Mouse (Mus musculus): Measurements from ENCODE around the gene Plxnc1. TPM values are rescaled to one million over a fixed set of nuclear protein-coding genes. Genes with fewer than 3 reads are reported as not detected.

Gene Plxnc1
- total and polyA plus RNA-seq, 3 experiments = 27.6 to 34.4 (median 33.0) TPM

DNA sequence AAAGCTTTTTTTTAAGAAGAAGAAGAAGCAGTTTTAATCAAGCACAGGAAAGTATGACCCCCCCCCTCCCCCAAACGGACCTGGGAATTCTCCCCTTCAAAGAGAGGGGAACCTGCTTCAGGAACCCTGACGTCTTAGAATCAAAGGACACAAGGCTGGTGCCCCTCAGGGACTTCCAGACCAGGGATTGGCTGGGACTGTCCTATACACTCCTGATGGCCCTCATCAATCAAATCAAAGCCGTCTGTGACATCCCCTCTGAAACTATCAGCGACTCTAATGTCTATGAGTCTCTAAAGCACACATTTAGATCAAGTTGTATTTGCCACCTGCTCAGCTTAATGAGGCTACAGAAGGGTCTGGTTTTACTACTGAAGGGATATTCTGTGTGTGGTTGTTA is 94.1 kb downstream of the Plxnc1 start:
- Histone ChIP-seq H3K4me1 (ENCODE audit: control insufficient read depth in 1 of 2, insufficient read depth in 2 of 2) (peaks cover 31 to 55% of the 10 kb centered on the region in 2 experiments), H3K36me3 (replicated peaks in 1 of 2; ENCODE audit: control insufficient read depth in 1 of 2, insufficient read depth in 1 of 2, low read length in 1 of 2) (peaks cover 30 to 45% of the 10 kb centered on the region in 2 experiments)

DNA sequence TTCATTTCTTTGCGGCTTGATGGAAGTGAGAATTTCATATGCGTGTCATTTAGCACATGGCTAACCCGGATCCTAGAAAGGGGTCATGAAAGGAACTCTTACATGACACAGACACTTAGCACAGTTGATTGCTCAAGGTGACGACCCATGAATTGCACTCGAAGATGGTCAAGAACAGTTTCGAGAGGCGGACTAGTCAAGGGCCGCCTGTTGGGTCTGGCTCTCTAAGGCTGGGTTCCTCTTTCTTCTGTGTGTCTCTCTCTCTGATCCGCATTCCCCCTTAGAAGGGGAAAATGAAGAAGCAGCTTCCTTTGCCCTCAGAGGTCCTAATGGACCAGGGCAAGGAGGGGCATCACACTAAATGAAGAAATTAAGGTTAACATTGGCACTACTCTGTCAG is 94.7 kb downstream of the Plxnc1 start:
- no peaks in the 10 kb centered on the region for H3K27me3 ChIP-seq (replicated peaks)
- DNase-seq (ENCODE audit: extremely low read depth) = no peak
- TF ChIP-seq ETS1 (conservative IDR thresholded peaks at IDR 0.05; ENCODE audit: low read depth, low read length) (no peak), ZMIZ1 (IDR thresholded peaks at IDR 0.05; ENCODE audit: low read depth, low read length) (no peak), NRF1 (IDR thresholded peaks at IDR 0.05; ENCODE audit: low read depth, low read length) (no peak), ZC3H11A (IDR thresholded peaks at IDR 0.05; ENCODE audit: low read depth, low read length) (no peak), MXI1 (IDR thresholded peaks at IDR 0.05; ENCODE audit: low read depth, low read length) (0 out of 2 replicates have a peak, but pooled peaks have one; percentile 66), CHD1 (IDR thresholded peaks at IDR 0.05; ENCODE audit: low read depth, low read length) (no peak), RCOR1 (conservative IDR thresholded peaks at IDR 0.05; ENCODE audit: low read depth, low read length) (no peak), USF1 (IDR thresholded peaks at IDR 0.05; ENCODE audit: low read depth, low read length) (no peak), ZNF384 (IDR thresholded peaks at IDR 0.05; ENCODE audit: low read depth, low read length) (no peak), MAX (IDR thresholded peaks at IDR 0.05; ENCODE audit: low read length) (peak; percentile 4; the same call in 1 of the 2 replicates), E2F4 (IDR thresholded peaks at IDR 0.05; ENCODE audit: insufficient replicate concordance, low read depth, low read length) (no peak), GABPA (IDR thresholded peaks at IDR 0.05; ENCODE audit: insufficient replicate concordance, low read depth, low read length) (no peak), PAX5 (IDR thresholded peaks at IDR 0.05; ENCODE audit: low read length) (no peak), HCFC1 (IDR thresholded peaks at IDR 0.05; ENCODE audit: low read depth, low read length) (no peak)
- dilution Hi-C loops (cut with MboI; ENCODE audit: extremely low pct_ligation_motif_present, extremely low pct_unique_long_range_greater_than_20kb, low sequenced_read_pairs) (no loop called here), in situ Hi-C loops (cut with MboI; ENCODE audit: low pct_ligation_motif_present, low pct_unique_long_range_greater_than_20kb, low sequenced_read_pairs) (loop anchor here (5.0 kb wide), 1 partner anchor 72 kb away; no protein-coding TSS in a partner anchor)
- H3K27ac ChIP-seq (ENCODE audit: insufficient read depth, low read depth) = peak overlapping the region; percentile 96
- peak overlapping the region; percentile 49 for H3K9ac ChIP-seq (ENCODE audit: insufficient read depth, low read depth)
- peak overlapping the region in 1 of 3 experiments; percentile 26 for H3K4me3 ChIP-seq (replicated peaks in 1 of 3; ENCODE audit: low read depth in 2 of 3, low read length in 2 of 3, poor library complexity in 1 of 3)
- peaks cover 30 to 42% of the 10 kb centered on the region in 2 experiments for H3K36me3 ChIP-seq (replicated peaks in 1 of 2; ENCODE audit: control insufficient read depth in 1 of 2, insufficient read depth in 1 of 2, low read length in 1 of 2)
- H3K79me2 ChIP-seq (replicated peaks; ENCODE audit: control insufficient read depth, extremely low read depth, insufficient read depth, poor library complexity, severe bottlenecking) = no peaks in the 10 kb centered on the region; the same call in none of the 2 replicates
- peaks cover 35 to 61% of the 10 kb centered on the region in 2 experiments for H3K4me1 ChIP-seq (ENCODE audit: control insufficient read depth in 1 of 2, insufficient read depth in 2 of 2)
- H3K4me2 ChIP-seq (ENCODE audit: insufficient read depth, low read depth, poor library complexity, severe bottlenecking) = peak overlapping the region; percentile 77
- no peaks in the 10 kb centered on the region for H3K9me3 ChIP-seq (replicated peaks; ENCODE audit: low read length)

More for the DNA sequence above, 94.1 kb downstream of the Plxnc1 start:
- Histone ChIP-seq H3K4me2 (ENCODE audit: insufficient read depth, low read depth, poor library complexity, severe bottlenecking) (no peak overlapping the region), H3K9ac (ENCODE audit: insufficient read depth, low read depth) (no peak overlapping the region; the same call in 1 of the 2 replicates), H3K79me2 (replicated peaks; ENCODE audit: control insufficient read depth, extremely low read depth, insufficient read depth, poor library complexity, severe bottlenecking) (no peaks in the 10 kb centered on the region; the same call in none of the 2 replicates), H3K27ac (ENCODE audit: insufficient read depth, low read depth) (peak overlapping the region; percentile 6; the same call in 1 of the 2 replicates), H3K9me3 (replicated peaks; ENCODE audit: low read length) (no peaks in the 10 kb centered on the region), H3K4me3 (replicated peaks in 1 of 3; ENCODE audit: low read depth in 2 of 3, low read length in 2 of 3, poor library complexity in 1 of 3) (no peak overlapping the region), H3K27me3 (replicated peaks) (no peaks in the 10 kb centered on the region)
- in situ Hi-C loops (cut with MboI; ENCODE audit: low pct_ligation_motif_present, low pct_unique_long_range_greater_than_20kb, low sequenced_read_pairs) (loop anchor here (5.0 kb wide), 1 partner anchor 72 kb away; no protein-coding TSS in a partner anchor), dilution Hi-C loops (cut with MboI; ENCODE audit: extremely low pct_ligation_motif_present, extremely low pct_unique_long_range_greater_than_20kb, low sequenced_read_pairs) (no loop called here)
- DNase-seq (ENCODE audit: extremely low read depth) = no peak
- TF ChIP-seq MAX (IDR thresholded peaks at IDR 0.05; ENCODE audit: low read length) (no peak), KAT2A (IDR thresholded peaks at IDR 0.05; ENCODE audit: insufficient replicate concordance, low read length) (no peak), SMC3 (IDR thresholded peaks at IDR 0.05; ENCODE audit: low read depth, low read length) (no peak), TCF12 (IDR thresholded peaks at IDR 0.05; ENCODE audit: low read depth, low read length) (no peak), RCOR1 (conservative IDR thresholded peaks at IDR 0.05; ENCODE audit: low read depth, low read length) (no peak), ZNF384 (IDR thresholded peaks at IDR 0.05; ENCODE audit: low read depth, low read length) (no peak), IRF4 (IDR thresholded peaks at IDR 0.05; ENCODE audit: low read depth, low read length) (no peak), PAX5 (IDR thresholded peaks at IDR 0.05; ENCODE audit: low read length) (no peak), ZKSCAN1 (IDR thresholded peaks at IDR 0.05; ENCODE audit: borderline replicate concordance, low read depth, low read length) (no peak)

Measured in CH12.LX (cell line).